Mouse (Mus musculus) G1E-ER4 (cell line): ENCODE measurements around the gene Gbgt1. TPM values are rescaled to one million over a fixed set of nuclear protein-coding genes. Genes with fewer than 3 reads are reported as not detected.

Experiments used
- GATA1 ChIP-seq: IDR thresholded peaks from one replicate; pipeline ENCODE4 v1.8.0; 2012; ENCODE audit warnings: low read length, inconsistent platforms
- polyA plus RNA-seq: library from polyadenylated mRNA; stranded (reverse); fragments of >175 nt; gene quantifications from 2 replicates; pipeline ENCODE4 v1.2.3, GENCODE M21; 2012

Gbgt1 gene
- polyA plus RNA-seq, 1 experiment: not detected

GRCm38 (mm10) chr2:28495207-28495756, 1.4 kb upstream of the Gbgt1 start:
- TF ChIP-seq GATA1: no peak

DNA sequence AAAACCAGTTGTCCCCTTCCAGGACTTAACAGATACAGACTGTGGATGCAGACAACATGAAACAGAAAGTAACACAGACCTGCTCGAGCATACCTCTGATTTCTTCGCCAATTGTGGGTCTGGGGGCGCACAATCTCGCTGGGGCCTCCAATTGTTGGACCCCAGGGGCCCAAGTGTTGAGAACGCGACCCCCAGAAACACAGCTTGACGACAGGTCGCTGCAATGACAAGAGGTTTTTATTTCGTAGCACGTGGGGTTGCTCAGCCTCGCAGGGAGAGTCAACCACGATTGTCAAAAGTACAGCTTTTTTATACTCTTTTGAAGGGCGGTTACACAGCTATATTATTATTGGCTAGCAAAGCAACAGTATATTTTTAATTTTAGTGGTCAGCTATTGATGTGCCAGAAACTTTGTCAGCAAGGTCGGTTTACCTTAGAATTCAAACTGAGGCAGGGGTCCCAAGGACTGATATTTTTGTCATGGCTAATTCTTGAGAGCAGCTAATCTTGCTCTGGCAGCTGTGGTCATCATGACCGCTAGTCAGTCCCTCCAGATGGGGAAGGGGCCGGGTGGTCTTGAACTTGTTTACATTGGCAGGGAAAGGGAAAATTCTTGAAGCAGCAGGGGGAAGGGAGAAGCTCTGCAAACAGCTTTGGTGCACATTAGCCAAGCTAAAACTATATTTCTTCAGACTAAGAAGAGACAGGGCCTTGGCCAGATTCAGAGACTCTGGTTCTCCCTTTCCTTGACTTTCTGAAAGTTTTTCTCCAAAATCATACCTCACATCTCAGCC, 693 bp upstream of the Gbgt1 start:
- no peak for TF ChIP-seq GATA1

GRCm38 (mm10) chr2:28497561-28497960, 870 bp downstream of the Gbgt1 start:
- no peak for TF ChIP-seq GATA1

DNA sequence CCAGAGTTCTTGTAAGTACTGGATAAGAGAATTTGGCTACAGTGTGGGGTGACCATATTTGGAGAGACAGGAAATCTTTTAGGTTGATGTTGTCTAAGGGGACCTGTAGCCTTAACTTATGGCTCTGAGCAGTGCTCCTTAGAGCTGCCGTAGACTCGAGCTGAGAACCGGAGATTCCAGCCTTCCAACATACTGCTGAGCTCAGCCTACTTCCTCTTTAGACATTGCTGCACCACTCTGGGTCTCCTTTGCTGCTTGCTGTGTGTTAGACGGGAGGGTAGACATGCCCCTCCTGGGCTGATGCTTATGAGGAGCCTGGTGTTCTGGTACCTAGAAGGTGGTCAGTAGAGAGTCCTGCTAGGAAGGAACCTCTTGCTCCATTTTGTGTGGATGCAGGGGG, 1.7 kb downstream of the Gbgt1 start:
- no peak for TF ChIP-seq GATA1

GRCm38 (mm10) chr2:28502987-28503386, 6.3 kb downstream of the Gbgt1 start:
- no peak for TF ChIP-seq GATA1

DNA sequence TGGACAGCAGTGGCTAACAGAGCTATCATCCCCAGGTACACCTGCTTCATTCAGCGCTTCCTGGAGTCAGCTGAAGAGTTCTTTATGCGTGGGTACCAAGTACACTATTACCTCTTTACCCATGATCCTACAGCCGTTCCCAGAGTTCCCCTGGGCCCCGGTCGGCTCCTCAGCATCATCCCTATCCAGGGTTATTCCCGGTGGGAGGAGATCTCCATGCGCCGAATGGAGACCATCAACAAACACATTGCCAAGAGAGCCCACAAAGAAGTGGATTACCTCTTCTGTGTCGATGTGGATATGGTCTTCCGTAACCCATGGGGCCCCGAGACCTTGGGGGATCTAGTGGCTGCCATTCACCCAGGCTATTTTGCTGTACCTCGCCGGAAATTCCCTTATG, 8.0 kb downstream of the Gbgt1 start:
- TF ChIP-seq GATA1: no peak

- TF ChIP-seq GATA1: no peak
Measured at GRCm38 (mm10) chr2:28505795-28506194, 9.1 kb downstream of the Gbgt1 start, which contains the start of gene Gm10134. Gene Gm10134, plus strand, starts transcription at chr2:28506095.

DNA sequence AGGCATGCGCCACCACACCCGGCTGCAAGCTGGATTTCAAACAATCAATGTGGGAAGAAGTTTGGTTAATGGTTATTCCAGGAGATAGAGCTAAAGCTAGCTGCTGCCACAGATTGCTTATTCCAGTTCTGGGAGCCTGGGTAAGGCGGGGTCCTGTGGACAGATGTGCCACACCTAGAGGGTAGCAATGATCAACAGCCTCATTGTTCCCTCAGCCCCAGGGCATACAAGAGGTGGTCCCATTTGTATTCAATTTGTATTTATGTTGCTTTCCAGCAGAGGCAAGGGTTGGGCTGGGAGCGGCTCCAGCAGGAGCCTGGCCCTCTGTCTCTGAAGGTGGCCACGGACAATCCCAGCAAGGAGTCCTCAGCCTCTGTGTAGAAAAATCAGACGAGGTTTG, 9.6 kb downstream of the Gbgt1 start:
- TF ChIP-seq GATA1: no peak

DNA sequence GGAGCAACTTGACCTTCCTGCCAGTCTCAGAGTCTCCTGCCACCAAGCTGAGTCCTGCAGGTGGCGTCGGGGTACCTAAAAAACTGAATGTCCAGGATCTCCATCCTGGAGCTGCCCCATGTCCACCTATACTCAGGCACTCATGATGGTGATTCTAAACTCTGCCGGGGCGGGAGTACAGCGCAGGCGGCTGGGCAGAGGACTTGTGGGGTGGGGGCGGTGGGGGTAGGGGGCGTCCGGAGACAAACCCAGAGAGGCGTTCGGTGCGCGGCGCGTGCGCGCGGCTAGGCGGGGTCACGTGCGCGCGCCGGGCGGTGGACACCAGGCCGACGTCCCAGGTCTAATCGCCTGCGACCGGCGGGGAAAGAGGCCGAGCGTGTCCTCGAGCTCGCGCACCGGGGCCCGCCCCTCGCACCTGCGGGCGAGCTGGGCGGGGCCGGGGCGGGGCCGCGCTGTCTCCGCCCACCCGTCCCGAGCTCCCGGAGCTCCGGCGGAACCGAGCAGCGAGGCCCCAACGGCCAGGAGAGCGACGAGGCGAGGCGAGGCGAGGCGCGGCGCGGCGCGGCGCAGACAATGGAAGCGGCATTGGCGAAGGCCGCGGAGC, 16.2 kb downstream of the Gbgt1 start, which contains the start of gene Ralgds:
Ralgds (plus strand) TSS at position 328 of the 604 bp plus-strand sequence.
- TF ChIP-seq GATA1: no peak

DNA sequence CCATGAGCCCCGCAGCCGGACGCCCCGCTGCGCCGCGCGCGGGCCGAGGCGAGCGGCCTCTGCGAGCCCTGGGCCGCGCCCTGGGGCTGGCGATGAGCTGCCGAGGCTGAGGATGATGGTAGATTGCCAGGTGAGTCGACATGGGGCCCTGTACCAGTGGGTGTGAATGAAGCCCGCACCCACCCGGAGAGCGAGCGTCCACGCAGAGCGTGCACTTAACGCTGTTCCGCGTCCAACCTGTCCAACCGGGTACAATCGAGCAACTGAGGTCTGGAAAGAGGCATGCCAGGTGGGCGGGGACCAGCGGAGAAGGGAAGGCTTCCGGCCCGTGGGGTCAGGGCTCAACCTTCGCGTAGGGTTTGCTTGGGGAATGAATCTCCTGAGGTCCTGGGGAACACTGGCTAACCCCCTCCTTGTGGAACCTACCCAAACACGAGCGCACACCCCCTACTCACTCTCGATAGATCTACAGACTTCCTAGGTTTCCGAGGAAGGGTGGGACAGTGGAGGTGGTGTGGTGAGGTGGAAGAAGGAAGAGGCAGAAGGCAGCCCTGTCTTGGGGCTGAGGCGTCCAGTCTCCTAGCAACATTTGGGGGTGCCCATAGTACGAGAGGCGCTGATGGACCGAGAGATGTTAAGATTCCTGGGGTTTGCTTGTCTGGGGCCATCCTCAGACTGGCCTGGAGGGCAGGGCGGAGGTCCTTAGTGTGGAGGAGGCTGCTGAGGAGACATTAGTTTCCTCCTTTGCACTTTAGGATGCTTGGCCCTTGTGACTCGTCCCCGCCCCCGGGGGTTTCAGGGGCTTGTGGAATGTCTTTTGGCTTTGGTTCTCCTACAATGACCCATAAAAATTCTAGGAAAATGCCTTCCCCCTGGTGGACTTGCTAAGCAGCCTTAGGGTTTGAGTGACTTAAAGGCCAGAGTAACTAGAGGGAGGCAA, 17.0 kb downstream of the Gbgt1 start:
- TF ChIP-seq GATA1: no peak

- TF ChIP-seq GATA1: no peak
Measured at GRCm38 (mm10) chr2:28514489-28514888, 17.8 kb downstream of the Gbgt1 start.

DNA sequence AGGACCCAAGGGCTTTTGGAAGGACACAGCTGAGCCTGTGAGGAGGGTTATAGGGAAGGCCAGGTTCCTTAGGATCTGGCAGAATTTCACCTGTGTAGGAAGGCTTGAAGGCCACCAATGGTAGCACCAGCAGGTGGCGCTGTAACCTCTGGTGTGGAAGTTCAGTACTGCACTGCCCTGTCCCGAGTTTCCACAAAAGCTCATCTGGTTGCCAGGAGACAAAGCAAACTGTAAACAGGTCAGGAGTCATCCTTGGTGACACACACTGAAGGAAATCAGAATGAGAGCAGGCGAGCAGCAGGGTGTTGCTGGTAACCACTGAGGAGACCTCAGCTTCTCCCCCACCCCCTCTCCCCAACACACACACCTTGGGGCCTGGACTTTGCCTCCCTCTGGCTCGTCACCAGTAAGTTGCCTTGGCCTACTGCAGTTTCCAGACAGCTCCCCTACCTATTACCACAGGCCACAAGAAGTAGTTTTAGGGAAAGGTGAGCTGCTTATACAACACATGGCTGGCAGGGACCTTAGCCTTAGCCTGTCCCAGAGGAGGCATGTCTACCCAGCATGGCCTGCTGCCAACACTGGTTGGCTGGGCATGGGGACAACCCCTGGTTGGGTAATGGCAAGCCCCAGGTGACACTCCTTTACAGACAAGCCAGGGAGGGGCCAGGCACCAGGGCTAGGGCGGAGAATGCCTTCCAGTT, 20.7 kb downstream of the Gbgt1 start:
- TF ChIP-seq GATA1: no peak

- no peak for TF ChIP-seq GATA1
Measured at GRCm38 (mm10) chr2:28518231-28518630, 21.5 kb downstream of the Gbgt1 start.

DNA sequence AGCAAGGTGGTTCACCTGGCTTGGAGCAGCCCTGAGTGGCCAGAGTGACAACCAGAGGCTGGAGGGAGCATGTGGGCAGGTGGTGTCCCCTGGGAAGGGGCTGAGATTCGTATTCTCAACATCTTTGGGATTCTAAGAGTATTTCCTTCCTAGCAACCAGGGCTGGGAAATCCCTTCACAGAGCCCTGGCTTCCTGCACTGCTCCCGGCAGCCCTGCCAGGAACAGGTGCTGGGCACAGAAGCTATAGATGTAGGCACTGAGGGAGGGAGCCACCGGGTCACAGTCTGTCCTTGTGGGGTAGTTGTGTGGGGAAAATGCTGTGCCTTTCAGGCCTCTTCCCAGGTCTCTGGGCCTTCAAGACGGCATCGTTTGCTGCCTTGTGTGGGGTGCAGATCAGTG, 23.9 kb downstream of the Gbgt1 start:
- no peak for TF ChIP-seq GATA1

DNA sequence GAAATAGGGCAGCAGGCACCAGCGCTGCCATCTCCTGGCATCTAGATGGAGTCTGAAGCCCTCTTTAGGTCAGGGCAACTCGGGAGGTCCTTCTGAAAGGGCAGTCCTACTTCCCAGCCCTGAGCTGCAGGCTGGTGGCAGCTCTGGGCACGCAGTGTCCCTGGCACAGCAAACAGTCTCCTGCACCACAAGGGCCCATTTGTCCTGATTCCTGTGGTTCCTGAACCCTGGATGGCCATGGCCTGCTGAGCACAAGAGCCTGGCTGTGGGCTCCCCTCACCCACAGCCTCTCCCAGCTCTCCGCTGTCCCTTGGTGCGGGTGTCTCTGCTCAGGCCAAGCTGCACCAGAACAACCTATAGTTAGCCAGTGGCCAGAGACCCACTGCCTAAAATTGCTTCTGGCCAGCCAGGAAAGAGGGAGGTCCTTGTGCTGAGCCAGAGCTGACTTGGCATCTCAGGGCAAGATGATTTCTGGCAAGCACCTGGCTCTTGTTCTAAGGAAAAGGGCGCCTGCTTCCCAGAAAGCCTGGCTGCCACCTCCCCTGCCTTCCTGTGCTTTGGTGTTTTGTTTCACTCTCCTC, 25.0 kb downstream of the Gbgt1 start:
- TF ChIP-seq GATA1: no peak
